Mouse (Mus musculus): ENCODE measurements around the gene Rufy2.

Gene Rufy2

GRCm38 (mm10) chr10:63000584-63000983, 20.6 kb downstream of the Rufy2 start:
- POLR2A ChIA-PET, result interaction anchor here in 3 of 4 experiments (0.6 to 1.7 kb wide), 11 partner anchors 8 to 138 kb away, joined by 3 to 7 read pairs (median 3); partner anchors contain the start of genes Hnrnph3 (in 2 of the 3), Pbld2 (in 1 of the 3) and Rufy2 (in 1 of the 3)
- CTCF ChIA-PET, result interaction anchor here in 2 of 4 experiments (0.6 to 0.9 kb wide), 3 partner anchors 8 to 66 kb away, joined by 3 read pairs; no protein-coding TSS in a partner anchor

GRCm38 (mm10) chr10:63003252-63003651, 23.2 kb downstream of the Rufy2 start:
- POLR2A ChIA-PET, result interaction anchor here in 2 of 4 experiments (0.7 to 2.3 kb wide), 4 partner anchors 9 to 33 kb away, joined by 3 to 10 read pairs (median 4); partner anchors contain the start of genes Hnrnph3 (in 1 of the 2) and Pbld2 (in 1 of the 2)
- CTCF ChIA-PET, result interaction anchor here in 2 of 4 experiments (0.8 to 1.2 kb wide), 2 partner anchors 16 kb away, joined by 5 read pairs; no protein-coding TSS in a partner anchor

- ChIA-PET POLR2A (interaction anchor here in 2 of 4 experiments (0.5 to 2.3 kb wide), 3 partner anchors 14 to 221 kb away, joined by 3 to 10 read pairs (median 4); no protein-coding TSS in a partner anchor), CTCF (no interaction called here)
Observed at GRCm38 (mm10) chr10:63004556-63004955, 24.5 kb downstream of the Rufy2 start.

- ChIA-PET CTCF (interaction anchor here in 3 of 4 experiments (0.6 to 2.0 kb wide), 4 partner anchors 21 to 58 kb away, joined by 3 to 5 read pairs (median 3); no protein-coding TSS in a partner anchor), POLR2A (interaction anchor here in 1 of 4 experiments (1.1 to 1.3 kb wide), 3 partner anchors 8 to 16 kb away, joined by 3 read pairs; partner anchors contain the start of genes Hnrnph3 and Pbld2)
Observed at GRCm38 (mm10) chr10:63008193-63008592, 28.2 kb downstream of the Rufy2 start.

GRCm38 (mm10) chr10:63010268-63010667, 30.2 kb downstream of the Rufy2 start:
- ChIA-PET POLR2A (interaction anchor here (0.6 to 5.3 kb wide), 19 partner anchors 11 to 373 kb away, joined by 3 to 38 read pairs (median 4); partner anchors contain the start of genes Hnrnph3 (in 2 of the 4), Pbld2 (in 2 of the 4) and Rufy2 (in 1 of the 4)), CTCF (interaction anchor here in 1 of 4 experiments (1.0 kb wide), 1 partner anchor 24 kb away, joined by 3 read pairs; no protein-coding TSS in a partner anchor)

GRCm38 (mm10) chr10:63011556-63011955, 31.5 kb downstream of the Rufy2 start:
- ChIA-PET CTCF (interaction anchor here in 2 of 4 experiments (0.6 to 1.0 kb wide), 3 partner anchors 24 to 26 kb away, joined by 3 read pairs; no protein-coding TSS in a partner anchor), POLR2A (interaction anchor here (0.6 to 5.3 kb wide), 17 partner anchors 8 to 371 kb away, joined by 3 to 38 read pairs (median 3); partner anchors contain the start of genes Hnrnph3 (in 3 of the 4), Pbld2 (in 3 of the 4), Ccar1 (in 1 of the 4) and Dnajc12 (in 1 of the 4))

- ChIA-PET POLR2A (interaction anchor here in 3 of 4 experiments (0.7 to 5.3 kb wide), 4 partner anchors 10 to 86 kb away, joined by 3 to 38 read pairs (median 11); partner anchors contain the start of genes Hnrnph3 (in 2 of the 3), Pbld2 (in 2 of the 3) and Atoh7 (in 1 of the 3)), CTCF (no interaction called here)
Observed at GRCm38 (mm10) chr10:63013476-63013875, 33.5 kb downstream of the Rufy2 start.

GRCm38 (mm10) chr10:63014168-63014567, 34.1 kb downstream of the Rufy2 start:
- ChIA-PET CTCF (no interaction called here), POLR2A (interaction anchor here in 2 of 4 experiments (1.6 to 5.3 kb wide), 2 partner anchors 9 kb away, joined by 8 to 38 read pairs; partner anchors contain the start of genes Hnrnph3 (in 2 of the 2) and Pbld2 (in 2 of the 2))

- POLR2A ChIA-PET, result interaction anchor here in 2 of 4 experiments (0.5 to 0.6 kb wide), 3 partner anchors 153 to 353 kb away, joined by 3 to 7 read pairs (median 6); no protein-coding TSS in a partner anchor
Observed at GRCm38 (mm10) chr10:63019304-63019703, 39.3 kb downstream of the Rufy2 start.

GRCm38 (mm10) chr10:63021702-63022101, 41.7 kb downstream of the Rufy2 start:
- POLR2A ChIA-PET, result interaction anchor here (0.7 to 3.3 kb wide), 14 partner anchors 9 to 408 kb away, joined by 3 to 38 read pairs (median 4); partner anchors contain the start of genes Ctnna3 (in 1 of the 4) and Dna2 (in 1 of the 4)
- CTCF ChIA-PET, result no interaction called here

More at GRCm38 (mm10) chr10:63019304-63019703, 39.3 kb downstream of the Rufy2 start:
- CTCF ChIA-PET, result interaction anchor here in 1 of 4 experiments (0.6 kb wide), 1 partner anchor 1838 kb away, joined by 15 read pairs; no protein-coding TSS in a partner anchor

GRCm38 (mm10) chr10:63022541-63023120, 42.6 kb downstream of the Rufy2 start:
- ChIA-PET POLR2A (interaction anchor here (0.5 to 3.3 kb wide), 36 partner anchors 8 to 344 kb away, joined by 3 to 38 read pairs (median 4); partner anchors contain the start of genes Rufy2 (in 2 of the 4) and Ccar1 (in 1 of the 4)), CTCF (interaction anchor here in 1 of 4 experiments (0.7 kb wide), 1 partner anchor 35 kb away, joined by 4 read pairs; no protein-coding TSS in a partner anchor)

- POLR2A ChIA-PET, result interaction anchor here (0.5 to 3.3 kb wide), 71 partner anchors 8 to 536 kb away, joined by 3 to 38 read pairs (median 4); partner anchors contain the start of genes Rufy2 (in 3 of the 4), Dnajc12 (in 2 of the 4), Ccar1 (in 1 of the 4) and Ddx50 (in 1 of the 4)
- CTCF ChIA-PET, result interaction anchor here in 3 of 4 experiments (0.6 to 1.2 kb wide), 7 partner anchors 33 to 360 kb away, joined by 3 to 7 read pairs (median 4); partner anchors contain the start of genes Dnajc12 (in 1 of the 3) and Rufy2 (in 1 of the 3)
Observed at GRCm38 (mm10) chr10:63023121-63023748, 43.2 kb downstream of the Rufy2 start.

GRCm38 (mm10) chr10:63023749-63024579, 43.9 kb downstream of the Rufy2 start, which contains the start of the genes Hnrnph3 and Pbld2:
Hnrnph3 (minus strand) TSS chr10:63024217.
Pbld2 (plus strand) TSS chr10:63024315.
- POLR2A ChIA-PET, result interaction anchor here (0.6 to 3.3 kb wide), 79 partner anchors 9 to 537 kb away, joined by 3 to 38 read pairs (median 4); partner anchors contain the start of genes Rufy2 (in 3 of the 4), Dnajc12 (in 2 of the 4), Ccar1 (in 1 of the 4) and Ddx50 (in 1 of the 4)
- CTCF ChIA-PET, result interaction anchor here (0.6 to 1.5 kb wide), 13 partner anchors 33 to 359 kb away, joined by 3 to 9 read pairs (median 4); partner anchors contain the start of genes Dnajc12 (in 1 of the 4) and Rufy2 (in 1 of the 4)

- CTCF ChIA-PET, result interaction anchor here in 3 of 4 experiments (0.6 to 1.5 kb wide), 9 partner anchors 41 to 453 kb away, joined by 3 to 9 read pairs (median 4); partner anchors contain the start of gene Dnajc12 (in 1 of the 3)
Observed at GRCm38 (mm10) chr10:63024580-63024910, 44.5 kb downstream of the Rufy2 start.

GRCm38 (mm10) chr10:63025016-63025415, 45.0 kb downstream of the Rufy2 start:
- POLR2A ChIA-PET, result interaction anchor here in 3 of 4 experiments (0.5 to 3.3 kb wide), 25 partner anchors 8 to 374 kb away, joined by 3 to 38 read pairs (median 5); partner anchors contain the start of gene Ddx50 (in 1 of the 3)
- CTCF ChIA-PET, result interaction anchor here in 3 of 4 experiments (0.6 to 1.7 kb wide), 8 partner anchors 18 to 453 kb away, joined by 3 to 5 read pairs (median 3); no protein-coding TSS in a partner anchor

More at GRCm38 (mm10) chr10:63024580-63024910, 44.5 kb downstream of the Rufy2 start:
- POLR2A ChIA-PET, result interaction anchor here (0.5 to 3.3 kb wide), 48 partner anchors 8 to 374 kb away, joined by 3 to 38 read pairs (median 5); partner anchors contain the start of genes Rufy2 (in 3 of the 4), Ccar1 (in 1 of the 4), Ddx50 (in 1 of the 4) and Dna2 (in 1 of the 4)

- POLR2A ChIA-PET, result interaction anchor here in 3 of 4 experiments (0.6 to 3.1 kb wide), 16 partner anchors 9 to 283 kb away, joined by 3 to 17 read pairs (median 4); no protein-coding TSS in a partner anchor
- CTCF ChIA-PET, result interaction anchor here in 3 of 4 experiments (0.6 to 1.7 kb wide), 9 partner anchors 17 to 352 kb away, joined by 3 to 15 read pairs (median 3); partner anchors contain the start of gene Rufy2 (in 1 of the 3)
Observed at GRCm38 (mm10) chr10:63025491-63026011, 45.5 kb downstream of the Rufy2 start.

All from embryonic stem cell, embryonic (primary cell).